Mouse (Mus musculus): Measurements from ENCODE around the gene Arid1b.

DNA sequence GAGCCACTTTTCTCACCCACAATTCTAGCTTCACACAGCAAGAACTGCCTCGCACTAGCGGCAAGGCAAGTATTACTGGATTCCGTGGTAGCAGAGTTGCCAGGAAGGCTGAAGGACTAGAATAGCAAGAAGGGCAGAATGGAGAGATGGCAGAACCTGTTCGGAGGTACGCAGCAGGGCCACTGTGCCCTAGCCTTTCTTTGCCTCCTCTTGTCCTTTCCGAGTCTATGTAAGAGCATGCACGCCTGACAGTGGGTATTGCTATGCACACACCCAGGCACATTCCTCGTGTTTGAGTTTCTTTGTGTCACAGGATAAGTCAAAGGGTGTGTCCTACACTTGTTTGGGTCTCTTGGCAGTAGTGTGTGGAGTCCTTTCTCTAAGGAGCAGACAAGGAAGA is 88.1 kb downstream of the Arid1b start:
- no peak for TF ChIP-seq POLR2A (IDR thresholded peaks at IDR 0.05; ENCODE audit: control insufficient read depth, extremely low read depth, insufficient read depth, low read length, poor library complexity)
- no peak for TF ChIP-seq CTCF (IDR thresholded peaks at IDR 0.05; ENCODE audit: borderline replicate concordance, control insufficient read depth, extremely low read depth, insufficient read depth, low read length, poor library complexity)
